Mouse (Mus musculus) T-helper 17 cell (primary cell): ENCODE results near the gene Dnmbp.

Experiments used
- in situ Hi-C, 2 experiments: fragments of 300-600 bp; cut with MboI, MseI; formaldehyde crosslinking; loops; 1 replicate in 1 of 2; 2 replicates in 1 of 2; pipeline ENCODE4 v1.15.1; 2025; ENCODE audit warnings: high pct_unique_total_duplicates in 2 of 2

The Dnmbp gene

DNA sequence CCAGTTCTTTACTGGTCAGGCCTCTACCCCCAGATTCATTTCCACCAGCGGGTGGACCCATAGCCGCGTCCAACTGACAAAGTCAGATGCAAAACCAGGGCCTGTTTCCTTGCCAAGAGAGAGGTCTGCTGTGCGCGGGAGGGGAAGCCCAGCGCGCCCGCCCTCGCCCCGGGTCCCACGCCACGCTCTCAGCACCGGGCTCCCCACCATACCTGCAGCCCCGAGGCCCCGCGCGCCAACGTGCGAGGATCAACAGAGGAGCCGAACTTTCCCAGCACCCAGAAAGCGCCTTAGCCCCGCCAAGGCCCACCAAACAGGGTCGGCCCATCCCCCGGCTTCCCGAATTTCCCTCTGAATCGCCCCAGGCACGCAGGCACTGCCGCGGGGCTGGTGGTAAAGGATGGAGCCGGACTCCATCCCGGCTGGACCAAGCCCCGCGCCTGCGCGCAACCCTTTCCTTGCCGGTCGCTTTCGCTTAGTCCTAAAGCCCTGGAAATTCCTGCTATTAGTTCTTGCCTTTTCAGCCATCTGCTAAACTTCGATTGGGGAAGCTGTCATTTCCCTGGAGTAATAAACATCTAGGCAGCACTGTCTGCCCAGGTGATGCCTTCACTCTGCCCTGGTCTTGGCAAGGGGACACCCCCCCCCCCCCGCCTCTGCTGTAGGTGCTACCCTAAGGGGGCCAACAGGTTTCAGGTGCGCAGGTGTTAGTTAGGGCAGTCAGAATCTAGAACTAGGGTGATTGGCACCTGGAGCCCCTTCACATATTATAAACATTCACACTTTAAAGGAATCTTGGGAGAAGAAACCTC is 60.4 kb downstream of the Dnmbp start:
- in situ Hi-C loops, result no loop called here

DNA sequence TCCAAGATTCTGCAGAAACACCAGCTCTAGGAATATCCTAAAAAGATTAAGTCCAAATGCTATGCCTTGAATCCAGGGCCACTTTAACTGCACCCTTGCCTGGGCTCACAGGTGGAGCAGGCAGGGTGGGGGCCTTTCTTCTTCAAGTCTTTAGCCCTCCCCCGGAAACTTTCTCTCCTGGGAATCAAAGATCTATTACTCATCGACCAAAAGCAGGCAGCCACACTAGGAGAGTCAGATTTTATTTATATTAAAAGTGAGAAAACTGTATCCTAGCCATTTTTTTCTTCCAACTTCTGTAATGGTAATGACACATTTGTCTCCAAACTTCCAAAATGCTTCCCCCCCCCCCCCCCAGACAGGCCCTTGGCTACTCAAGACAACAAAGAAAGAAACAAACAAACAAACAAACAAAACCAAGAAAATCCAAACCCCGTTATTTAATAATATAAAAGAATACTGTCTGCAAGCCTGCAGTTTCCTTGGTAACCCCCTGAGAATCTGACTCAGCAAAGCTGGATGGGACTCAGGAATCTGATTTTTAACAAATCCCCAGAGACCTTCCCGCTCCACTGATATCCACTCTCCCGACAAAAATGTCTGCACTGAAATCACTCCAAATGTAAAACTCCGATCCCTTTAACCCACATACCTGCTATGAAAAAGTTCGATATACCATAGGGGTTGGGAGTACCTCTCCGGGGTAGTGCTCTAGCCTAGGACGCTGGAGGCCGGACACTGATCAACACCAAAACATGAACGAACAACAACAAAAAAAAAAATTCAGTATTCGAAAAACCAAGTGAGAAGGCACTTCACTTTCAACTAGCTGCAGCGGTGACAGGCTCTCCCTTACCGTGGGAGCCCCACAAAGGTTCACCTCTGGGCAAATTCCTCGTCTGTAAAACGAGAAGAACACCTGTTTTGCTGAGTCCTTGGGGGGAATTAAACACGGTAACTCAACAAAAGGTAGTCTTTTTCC is 61.6 kb downstream of the Dnmbp start:
- in situ Hi-C loops, result no loop called here

DNA sequence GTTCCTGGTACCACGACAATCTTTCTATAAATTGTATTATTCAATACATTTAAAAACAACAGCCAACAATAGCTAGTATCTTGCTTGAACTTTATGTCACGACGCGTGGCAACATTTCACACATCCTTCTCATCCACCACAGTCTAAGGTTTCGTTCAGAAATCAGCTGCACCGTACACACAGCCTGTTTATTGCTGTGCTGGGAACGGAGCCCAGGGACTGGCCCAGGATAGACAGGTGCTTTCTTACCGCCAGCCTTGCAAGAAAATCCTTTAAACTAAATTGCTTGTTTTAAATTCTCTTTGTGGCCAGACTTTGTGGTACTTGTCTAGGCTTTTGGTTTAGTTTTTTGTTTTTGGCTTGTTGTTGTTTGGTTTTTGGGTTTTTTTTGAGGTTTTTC is 62.6 kb downstream of the Dnmbp start:
- in situ Hi-C loops, result no loop called here

GRCm38 (mm10) chr19:43875996-43876395 is 64.0 kb downstream of the Dnmbp start:
- in situ Hi-C loops, result no loop called here

DNA sequence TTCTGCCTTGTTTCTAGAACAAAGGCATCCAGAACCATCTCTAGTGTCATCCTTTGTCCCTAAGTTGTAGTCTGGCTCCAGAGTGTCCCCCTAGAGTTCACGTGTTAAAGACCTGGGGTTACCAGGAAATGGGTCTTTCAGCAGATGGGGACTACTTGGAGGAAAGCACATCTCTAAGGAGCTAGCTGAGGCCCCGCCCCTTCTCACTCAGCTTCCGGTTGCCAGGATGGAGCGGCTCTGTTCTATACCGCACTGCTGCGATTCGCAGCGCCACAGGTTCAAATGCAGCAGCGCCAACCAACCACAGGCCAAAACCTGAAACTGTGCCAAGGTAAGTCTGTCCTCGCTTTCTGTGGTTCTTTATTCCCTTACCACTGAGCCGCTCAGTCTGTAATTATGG is 65.6 kb downstream of the Dnmbp start:
- in situ Hi-C loops, result no loop called here

- in situ Hi-C loops, result no loop called here
Measured at GRCm38 (mm10) chr19:43870418-43870817, 69.6 kb downstream of the Dnmbp start.

GRCm38 (mm10) chr19:43857347-43857746 is 82.6 kb downstream of the Dnmbp start:
- in situ Hi-C loops, result no loop called here

- in situ Hi-C loops, result no loop called here
Measured at GRCm38 (mm10) chr19:43852837-43853545, 87.0 kb downstream of the Dnmbp start.

GRCm38 (mm10) chr19:43851996-43852630 is 87.9 kb downstream of the Dnmbp start:
- in situ Hi-C loops, result no loop called here

- in situ Hi-C loops, result no loop called here
Measured at GRCm38 (mm10) chr19:43850026-43850425, 90.0 kb downstream of the Dnmbp start.

- in situ Hi-C loops, result no loop called here
Measured at GRCm38 (mm10) chr19:43847966-43848365, 92.0 kb downstream of the Dnmbp start.

GRCm38 (mm10) chr19:43847056-43847455 is 92.9 kb downstream of the Dnmbp start:
- in situ Hi-C loops, result no loop called here

DNA sequence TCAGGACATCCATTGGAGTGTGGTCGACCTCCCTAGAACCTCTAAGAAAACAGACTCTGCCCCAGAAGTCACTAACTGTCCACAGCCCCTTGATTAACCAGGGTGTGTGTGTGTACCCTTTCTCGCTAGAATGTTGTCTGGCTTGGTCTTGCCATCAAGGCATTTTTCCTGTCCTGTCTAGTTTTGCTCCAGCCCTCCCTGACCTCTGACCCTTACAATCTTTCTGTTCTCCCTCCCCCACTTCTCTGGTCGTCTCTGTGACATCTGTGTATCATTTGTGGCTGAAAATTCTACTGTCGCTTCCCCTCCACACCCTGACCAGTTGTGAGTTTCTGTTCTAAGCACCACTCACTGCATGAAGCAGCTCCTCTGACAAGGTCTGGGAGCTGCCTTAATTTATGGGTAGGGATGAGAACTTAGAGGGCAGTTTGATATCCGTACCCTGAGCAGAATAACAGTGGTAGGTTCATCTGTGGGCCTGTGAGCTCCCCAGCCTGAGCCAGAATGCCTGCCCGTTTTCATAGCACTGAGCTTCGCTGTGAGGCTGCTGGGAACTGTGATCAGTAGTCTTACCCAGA is 94.6 kb downstream of the Dnmbp start:
- in situ Hi-C loops, result no loop called here

DNA sequence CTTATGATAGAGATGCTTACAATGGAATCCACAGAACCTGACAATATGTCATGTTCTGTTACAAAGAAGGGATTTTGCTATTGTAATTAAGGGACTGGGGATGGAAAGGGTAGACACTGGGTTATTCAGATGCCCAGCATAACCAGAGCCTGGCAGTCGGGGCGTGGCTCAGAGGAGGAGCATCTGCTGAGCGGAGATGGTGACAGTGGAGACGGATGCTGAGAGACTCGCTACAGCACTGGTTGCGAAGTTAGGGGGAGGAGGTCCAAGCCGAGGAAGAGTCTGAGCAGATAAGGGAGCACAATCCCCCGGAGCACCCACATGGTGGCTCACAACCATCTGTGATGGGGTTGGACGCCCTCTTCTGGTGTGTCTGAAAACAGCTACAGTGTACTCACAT is 96.8 kb downstream of the Dnmbp start:
- in situ Hi-C loops, result no loop called here

- in situ Hi-C loops, result loop anchor here in 1 of 2 experiments (5.0 kb wide), 1 partner anchor 120 kb away; no protein-coding TSS in a partner anchor
Measured at GRCm38 (mm10) chr19:43832425-43833069, 107.4 kb downstream of the Dnmbp start.

DNA sequence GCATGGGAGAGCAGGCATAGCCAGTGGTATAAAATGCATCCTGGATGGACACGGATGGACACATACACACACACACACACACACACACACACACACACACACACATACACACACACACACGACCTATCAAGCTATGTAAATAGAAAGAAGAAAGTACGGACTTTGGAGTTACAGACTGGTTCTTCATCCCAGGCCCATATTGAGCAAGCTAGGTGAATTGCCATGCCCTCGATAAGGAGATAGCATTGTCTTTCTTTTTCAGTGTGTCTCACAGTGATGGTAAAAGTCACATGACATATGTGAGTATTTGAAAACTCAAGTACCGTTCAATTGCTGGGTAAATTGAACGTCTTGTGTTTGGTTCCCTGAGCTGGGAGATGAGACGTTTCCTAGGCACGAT is 113.1 kb downstream of the Dnmbp start:
- in situ Hi-C loops, result loop anchor here in 1 of 2 experiments (5.0 kb wide), 1 partner anchor 130 kb away; no protein-coding TSS in a partner anchor

DNA sequence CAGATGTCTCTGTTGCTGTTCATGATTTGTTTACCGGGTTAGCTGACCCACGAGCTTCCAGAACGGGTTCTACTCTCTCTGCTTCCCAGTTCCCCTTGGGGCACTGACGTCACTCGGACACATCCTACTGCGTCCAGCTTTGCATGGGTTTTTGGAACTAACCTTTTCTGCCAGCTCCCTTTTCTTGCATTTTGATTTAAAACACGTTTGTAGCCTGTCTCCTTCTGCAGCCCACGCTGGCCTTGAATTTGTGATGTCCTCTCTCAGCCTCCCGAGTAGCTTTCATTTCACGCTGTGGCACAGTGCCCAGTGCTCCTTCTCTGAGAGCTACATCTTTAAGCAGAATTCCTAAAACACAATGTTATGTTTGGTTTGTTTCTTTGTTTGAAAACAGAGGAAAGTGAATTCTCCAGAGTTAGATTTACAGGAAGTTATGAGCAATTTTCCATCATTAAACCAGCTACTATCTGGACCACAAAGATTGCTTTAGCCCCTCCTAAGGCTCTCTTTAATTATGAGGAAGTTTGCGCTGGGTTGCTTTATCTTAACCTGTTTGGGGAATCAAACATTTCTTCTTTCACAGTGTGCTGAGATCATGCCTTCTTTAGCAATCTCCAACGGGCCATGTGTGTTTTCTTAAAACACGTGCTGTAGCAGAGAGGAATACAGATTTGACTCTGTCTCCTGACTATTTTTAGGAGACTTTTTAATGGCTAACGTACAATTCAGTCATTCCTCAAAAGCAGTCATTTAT is 124.2 kb downstream of the Dnmbp start:
- in situ Hi-C loops, result no loop called here

DNA sequence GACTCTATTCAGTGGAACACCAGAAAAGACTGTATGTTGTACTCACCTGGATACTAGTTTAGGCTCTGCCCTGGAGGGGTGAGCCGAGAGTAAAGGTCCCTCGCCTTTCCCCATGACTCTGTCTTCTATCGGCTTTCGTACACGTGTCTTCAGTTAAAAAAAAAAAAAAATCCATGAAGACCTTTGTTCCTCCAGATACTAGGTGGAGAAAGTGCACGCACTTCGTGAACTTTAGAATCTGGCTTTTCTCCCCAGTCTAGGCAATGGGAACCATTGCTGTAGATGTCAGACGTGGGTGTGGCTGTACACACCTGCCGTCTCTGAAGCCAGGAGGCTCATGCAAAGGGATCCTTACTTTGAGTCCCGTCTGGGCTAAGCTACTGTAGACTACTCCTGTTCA is 126.7 kb downstream of the Dnmbp start:
- in situ Hi-C loops, result no loop called here

DNA sequence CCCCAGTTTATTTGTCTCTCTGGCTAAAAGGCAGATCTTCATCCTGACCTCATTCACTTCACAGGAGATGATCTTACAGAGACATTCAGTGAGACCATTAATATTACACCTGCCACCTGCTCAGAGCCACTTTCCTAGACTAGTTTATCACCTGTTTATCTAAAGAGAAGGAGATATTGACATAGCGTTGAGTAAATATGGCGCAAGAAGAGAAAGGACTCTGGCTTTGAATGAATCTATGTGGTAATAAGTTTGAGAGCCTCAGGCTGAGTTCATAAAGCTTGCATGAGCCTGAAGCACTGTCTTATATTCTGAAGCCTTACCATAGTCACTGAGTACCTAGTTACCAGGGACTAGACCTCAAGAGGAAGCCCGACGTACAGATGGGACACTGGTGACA is 128.6 kb downstream of the Dnmbp start:
- in situ Hi-C loops, result no loop called here

GRCm38 (mm10) chr19:43809331-43809730 is 130.7 kb downstream of the Dnmbp start:
- in situ Hi-C loops, result no loop called here
